Mouse (Mus musculus): ENCODE data around the gene Fam76a.
"Not testable (repeated sequence)": the region's sequence is repeated elsewhere in the genome, so short reads cannot be mapped to it uniquely, and the experiment has no call there.

The Fam76a gene

DNA sequence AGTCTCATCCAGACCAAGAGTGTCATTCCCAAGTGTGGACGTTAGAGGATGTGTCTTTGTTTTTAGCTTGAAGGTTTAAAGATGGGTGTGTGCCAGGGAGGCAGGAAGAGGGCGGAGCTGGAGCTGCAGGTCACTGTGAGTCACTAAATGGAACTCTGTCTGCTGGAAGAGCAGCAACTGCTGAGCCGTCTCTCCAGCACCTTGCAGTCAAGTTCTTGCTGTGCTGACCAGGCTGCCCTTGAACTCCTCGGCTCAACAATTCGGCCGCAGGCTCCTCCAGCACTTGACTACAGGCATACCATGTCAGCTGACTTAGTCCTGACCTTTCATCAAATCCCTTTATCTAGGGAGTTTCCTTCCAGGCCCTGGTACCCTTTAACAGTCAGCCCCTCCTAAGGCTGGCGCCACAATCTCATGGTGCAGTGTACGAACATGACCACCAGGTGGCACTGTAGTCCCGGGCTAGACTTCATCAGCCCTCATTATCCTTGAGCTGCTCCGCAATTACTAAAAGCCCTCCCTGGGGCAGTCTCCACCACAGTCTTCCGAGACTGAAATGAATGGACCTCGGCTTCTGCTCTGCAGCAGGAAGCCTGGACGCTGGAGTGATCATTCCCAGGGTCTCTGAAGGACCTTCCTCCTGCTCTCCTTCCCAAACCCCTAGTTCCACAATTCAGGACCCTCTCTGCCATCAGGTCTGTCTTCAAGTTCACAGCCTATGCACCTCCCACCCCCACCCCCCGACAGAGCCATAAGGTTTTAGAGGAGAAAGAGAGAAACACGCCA lies 23.1 kb upstream of the Fam76a start:
- in situ Hi-C loops (cut with MboI), result no loop called here

- in situ Hi-C loops (cut with MboI), result no loop called here
These were observed 22.4 kb upstream of the Fam76a start for GRCm38 (mm10) chr4:132944776-132945175.

- in situ Hi-C loops (cut with MboI), result no loop called here
These were observed 21.7 kb upstream of the Fam76a start for GRCm38 (mm10) chr4:132944106-132944505.

GRCm38 (mm10) chr4:132943088-132943487 lies 20.7 kb upstream of the Fam76a start:
- in situ Hi-C loops (cut with MboI), result no loop called here

DNA sequence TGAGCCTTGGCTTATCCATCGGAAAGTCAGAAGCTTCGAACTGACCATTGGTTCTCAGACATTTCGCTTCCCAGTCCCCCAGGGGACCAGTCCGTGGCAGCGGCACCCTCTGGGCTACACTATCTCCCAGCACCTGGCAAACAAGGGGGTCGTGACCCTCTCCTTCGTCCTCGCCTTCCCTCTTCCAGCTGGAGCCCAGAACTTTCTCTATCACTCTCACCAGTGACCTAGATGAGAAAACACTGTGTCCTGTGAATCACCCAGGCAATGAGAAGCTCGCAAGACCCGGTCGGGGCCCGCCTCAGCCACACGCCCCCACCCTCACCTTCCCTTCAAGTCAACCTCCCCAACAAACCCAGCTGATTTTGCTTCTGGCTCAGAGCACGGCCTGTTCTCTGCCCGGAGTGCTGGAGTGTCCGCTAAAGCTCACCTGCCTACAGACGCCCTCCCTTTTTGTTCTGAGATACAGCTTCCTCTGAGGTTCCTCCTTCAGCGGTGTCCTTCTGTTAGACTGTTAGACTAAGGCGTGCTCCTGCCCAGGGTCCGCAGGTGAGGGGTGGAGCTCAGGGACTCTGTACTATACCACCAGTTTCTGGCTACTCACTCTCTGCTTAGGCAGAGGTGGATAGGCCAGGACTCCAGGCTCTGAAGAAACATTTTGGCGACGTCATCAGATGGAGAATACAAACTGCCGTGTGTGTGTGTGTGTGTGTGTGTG lies 18.8 kb upstream of the Fam76a start:
- in situ Hi-C loops (cut with MboI), result no loop called here

DNA sequence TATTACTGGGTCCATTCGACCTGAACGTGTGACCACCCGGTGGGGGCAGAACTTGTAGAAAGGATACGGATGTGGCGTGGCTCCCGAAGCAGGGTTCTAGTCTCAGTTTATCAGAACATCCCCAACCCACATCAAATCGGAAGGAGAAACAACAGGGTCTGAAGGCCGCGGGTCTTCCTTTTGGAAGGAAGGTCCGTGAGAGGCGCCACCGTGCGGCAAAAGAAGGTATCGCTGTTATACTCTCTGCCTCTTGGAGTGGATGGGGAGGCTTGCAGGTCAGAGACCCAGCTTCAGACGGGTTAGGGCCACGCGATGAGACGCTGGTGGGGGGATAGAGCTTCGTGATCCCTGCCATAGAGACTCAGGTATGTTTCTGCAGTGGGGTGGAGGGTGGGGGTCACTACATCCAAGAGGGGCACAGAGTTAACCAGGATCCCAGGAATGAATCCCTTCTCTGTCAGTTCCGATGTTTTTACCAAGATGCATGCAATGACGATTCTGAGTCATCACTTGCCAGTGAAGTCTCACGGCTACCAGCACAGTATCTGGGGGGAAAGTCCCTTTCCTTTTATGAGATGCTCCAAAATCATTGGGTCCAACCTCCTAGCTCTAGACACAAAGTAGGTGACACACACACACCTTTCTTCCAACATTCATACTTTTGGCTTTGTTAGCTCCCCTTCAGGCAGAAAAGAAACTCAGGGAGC lies 17.2 kb upstream of the Fam76a start:
- in situ Hi-C loops (cut with MboI), result no loop called here

DNA sequence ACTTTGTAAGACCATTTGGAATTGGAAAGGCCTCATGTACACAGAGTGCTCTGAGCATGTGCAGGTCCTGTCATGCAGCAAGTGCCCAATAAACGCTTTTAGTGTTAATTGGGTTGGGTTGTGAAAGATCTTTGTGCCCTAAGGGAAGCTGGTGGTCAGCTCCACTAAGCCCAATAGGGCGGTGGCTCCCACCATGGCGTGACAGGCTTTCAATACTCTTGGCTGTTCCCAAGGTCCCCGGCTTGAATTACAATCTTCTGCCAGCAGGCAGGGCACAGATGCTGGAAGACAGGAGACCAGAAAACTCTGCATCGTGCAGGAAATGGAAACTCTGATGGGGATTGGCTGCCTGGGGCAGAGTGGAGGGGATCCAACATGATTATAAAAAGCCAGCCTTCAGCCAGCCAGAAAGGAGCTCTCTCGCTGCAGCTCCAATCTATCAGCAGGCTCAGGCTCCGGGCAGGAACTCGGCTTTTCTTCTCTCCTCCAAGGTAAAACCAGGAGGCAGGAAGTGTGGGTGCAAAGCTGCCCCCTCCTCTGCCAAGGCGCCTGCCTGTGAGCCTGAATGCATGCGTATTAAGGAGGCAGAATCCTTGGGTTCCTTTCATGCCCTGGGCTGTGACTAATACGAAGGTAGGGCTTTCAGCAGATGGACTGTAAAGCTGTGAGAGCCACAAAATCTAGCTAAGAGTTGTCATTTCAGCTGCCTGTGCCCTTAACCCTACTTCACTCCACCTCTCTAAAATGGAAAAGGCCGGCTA lies 16.0 kb upstream of the Fam76a start:
- in situ Hi-C loops (cut with MboI), result no loop called here

DNA sequence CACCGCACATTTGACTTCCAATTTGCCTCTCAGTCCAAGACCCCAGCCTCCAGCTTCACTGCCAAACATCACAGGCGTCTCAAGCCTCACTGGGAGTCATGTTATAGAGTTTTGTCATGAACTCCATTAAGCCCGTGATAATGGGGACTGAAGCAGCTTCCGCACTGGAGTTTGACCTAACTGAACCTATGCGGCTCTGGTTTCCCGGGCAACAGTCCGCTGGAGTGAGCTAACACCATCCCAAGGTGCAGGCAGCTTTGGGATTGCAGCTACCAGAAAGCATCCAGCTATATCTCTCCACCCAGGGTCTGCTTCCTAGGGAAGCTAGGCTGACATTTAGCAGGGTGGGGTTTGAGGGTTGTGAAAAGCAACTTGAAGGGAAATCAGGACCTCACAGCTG lies 12.3 kb upstream of the Fam76a start:
- in situ Hi-C loops (cut with MboI), result no loop called here

DNA sequence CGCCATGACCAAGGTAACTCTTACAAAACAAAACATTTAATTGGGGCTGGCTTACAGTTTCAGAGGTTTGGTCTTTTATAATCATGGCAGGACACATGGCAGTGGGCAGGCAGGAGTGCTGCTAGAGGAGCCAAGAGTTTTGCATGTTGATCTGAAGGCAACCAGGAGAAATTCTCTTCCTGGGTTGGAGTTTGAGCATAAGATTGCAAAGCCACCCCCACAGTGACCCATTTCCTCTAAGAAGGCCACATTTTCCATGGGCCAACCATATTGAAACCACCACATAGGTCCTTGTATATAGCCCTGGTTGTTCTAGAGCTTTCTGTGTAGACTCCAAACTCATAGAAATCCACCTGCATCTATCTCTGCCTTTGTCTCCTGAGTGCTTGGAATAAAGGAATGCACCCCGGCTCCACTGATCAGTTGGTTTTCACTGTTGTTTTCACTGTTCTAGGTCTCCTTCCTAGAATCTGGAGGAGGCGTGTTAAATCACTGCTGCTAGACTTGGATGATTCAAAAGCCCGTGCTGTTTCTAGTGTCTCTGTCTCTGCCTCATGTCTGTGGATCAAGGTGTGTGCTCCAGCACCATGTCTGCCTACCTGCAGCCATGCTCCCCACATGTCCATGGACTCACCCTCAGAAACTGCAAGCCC lies 10.5 kb upstream of the Fam76a start:
- in situ Hi-C loops (cut with MboI), result no loop called here

DNA sequence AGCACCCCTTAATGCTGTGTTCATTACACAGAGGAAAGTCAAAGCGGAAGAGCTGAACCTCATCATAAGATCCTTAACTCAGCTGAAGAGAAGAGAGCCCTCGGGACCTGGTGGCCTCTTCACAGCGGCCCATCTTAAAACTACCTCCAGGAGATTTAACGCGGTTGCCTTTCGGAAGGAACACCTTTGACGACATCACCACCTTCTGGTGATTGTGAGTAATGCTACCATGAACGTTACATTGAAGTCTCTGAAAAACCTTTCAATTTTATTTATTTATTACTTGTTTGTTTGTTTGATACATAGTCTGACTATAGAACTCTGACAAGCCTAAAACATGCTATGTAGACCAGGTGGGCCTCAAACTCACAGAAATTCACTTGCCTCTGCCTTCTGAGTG lies 8.4 kb upstream of the Fam76a start:
- in situ Hi-C loops (cut with MboI), result no loop called here

DNA sequence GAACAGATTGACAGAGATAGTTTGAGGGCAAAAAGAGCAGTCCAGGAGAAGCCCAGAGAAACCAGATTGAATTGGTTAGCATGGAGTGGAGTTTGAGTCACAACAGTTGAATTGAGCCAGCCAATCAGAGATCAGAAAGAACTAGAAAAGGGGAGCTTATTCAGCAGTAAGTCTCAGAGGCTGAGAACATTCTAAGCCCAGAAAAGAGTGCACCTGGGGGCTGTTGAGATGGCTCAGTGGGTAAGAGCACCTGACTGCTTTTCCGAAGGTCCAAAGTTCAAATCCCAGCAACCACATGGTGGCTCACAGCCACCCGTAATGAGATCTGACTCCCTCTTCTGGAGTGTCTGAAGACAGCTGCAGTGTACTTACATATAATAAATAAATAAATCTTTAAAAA lies 4.2 kb upstream of the Fam76a start:
- in situ Hi-C loops (cut with MboI), result not testable (repeated sequence)

DNA sequence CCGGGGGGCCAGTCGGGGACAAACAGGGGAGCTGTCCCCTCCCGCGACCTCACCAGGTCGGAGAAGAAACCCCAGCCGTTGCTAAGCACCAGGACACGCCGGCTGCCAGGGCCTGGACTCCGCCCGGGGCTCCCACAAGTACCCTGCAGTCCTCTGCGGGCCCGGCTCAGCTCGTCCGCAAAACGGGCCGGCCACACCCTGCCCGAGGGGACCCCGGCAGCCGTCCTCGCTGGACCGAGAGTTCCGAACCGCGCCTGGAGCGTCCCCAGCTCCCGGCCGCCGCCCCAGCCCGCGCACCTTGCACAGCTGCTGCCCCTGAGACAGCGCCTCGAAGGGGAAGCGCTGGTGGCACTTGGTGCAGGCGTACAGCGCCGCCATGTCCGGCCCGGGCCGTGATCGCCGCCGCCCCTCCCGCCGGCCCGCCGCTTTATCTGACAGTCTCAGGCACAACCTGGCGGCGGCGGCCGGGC lies 262 bp downstream of the Fam76a start:
- in situ Hi-C loops (cut with MboI), result no loop called here

- in situ Hi-C loops (cut with MboI), result no loop called here
These were observed 870 bp downstream of the Fam76a start for GRCm38 (mm10) chr4:132921488-132921887.

- in situ Hi-C loops (cut with MboI), result no loop called here
These were observed 2.2 kb downstream of the Fam76a start for GRCm38 (mm10) chr4:132920171-132920570.

GRCm38 (mm10) chr4:132918493-132918892 lies 3.9 kb downstream of the Fam76a start:
- in situ Hi-C loops (cut with MboI), result not testable (repeated sequence)

GRCm38 (mm10) chr4:132912156-132912555 lies 10.2 kb downstream of the Fam76a start:
- in situ Hi-C loops (cut with MboI), result no loop called here

GRCm38 (mm10) chr4:132905843-132906360 lies 16.5 kb downstream of the Fam76a start:
- in situ Hi-C loops (cut with MboI), result no loop called here

DNA sequence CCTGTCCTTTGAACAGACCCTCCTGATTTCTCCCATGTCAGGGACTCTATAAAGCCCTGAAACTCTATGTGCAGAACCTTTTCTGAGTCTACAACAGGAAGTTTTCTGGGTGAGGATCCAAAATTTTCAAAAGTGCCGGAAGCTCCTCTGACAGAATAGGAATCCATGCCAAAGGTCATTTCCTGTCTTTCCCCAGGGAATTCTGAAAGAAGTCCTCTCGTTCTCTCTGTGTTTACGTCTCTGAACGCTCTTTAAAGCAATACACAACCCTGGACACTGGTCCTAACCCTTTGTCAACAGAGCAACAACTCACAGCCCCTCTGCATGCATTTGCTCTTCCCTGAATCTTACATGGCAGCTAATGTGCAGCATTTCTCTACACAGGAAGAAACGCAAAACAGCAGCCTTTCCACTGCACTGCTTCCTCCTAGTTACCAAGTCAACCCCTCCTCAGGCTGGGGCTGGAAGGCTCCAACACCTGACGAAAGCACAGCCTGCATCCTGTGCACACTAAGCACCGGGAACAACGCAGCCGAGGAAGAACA lies 17.5 kb downstream of the Fam76a start:
- in situ Hi-C loops (cut with MboI), result no loop called here

DNA sequence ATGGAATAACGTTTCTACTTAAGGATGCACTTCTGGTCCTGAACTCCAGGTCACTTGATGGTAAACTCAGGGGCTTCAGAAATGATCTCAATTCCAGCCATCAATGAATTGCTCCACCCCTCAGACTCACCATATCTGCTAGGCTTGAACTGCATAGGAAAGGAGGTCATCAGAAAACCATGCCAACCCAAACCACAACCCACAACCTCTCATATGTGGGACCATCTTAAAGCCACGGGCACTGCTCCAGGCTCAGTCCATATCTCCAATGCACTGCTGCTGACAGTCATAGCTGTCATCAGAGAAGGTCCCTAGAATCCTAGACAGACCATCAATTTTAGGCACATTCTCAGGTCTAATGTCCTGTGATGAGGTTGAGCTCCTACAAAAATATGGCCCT lies 18.3 kb downstream of the Fam76a start:
- in situ Hi-C loops (cut with MboI), result no loop called here

GRCm38 (mm10) chr4:132898197-132898596 lies 24.2 kb downstream of the Fam76a start:
- in situ Hi-C loops (cut with MboI), result no loop called here

DNA sequence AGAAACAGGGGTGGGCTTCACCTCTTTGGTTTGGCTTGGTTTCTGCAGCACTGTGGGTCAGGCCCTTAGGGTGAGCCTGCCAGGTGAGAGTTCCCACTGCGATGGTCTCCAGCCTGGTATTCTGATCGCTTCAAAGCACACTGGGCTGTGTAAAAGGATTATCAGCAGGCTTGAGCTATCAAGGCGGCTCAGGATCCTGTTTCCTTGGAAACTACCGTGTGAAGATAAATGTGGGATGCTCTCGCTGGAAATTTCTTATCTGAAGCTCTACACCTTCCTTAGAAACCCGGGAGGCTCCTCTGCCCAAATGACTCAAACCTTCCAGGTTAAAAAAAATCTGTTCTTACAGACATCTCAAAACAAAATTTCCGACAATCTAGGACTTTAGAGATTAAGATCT lies 28.0 kb downstream of the Fam76a start:
- in situ Hi-C loops (cut with MboI), result no loop called here
